Mouse (Mus musculus) neutrophil, adult 65 days (primary cell): ENCODE results near the gene Olfr441. TPM values are rescaled to one million over a fixed set of nuclear protein-coding genes. Genes with fewer than 3 reads are reported as not detected.

Experiments
- total RNA-seq: library from RNA; stranded (reverse); gene quantifications from 2 replicates; pipeline ENCODE4 v1.2.4, GENCODE M21; 2023

The Olfr441 gene
- not detected in 2 replicates for total RNA-seq

GRCm38 (mm10) chr6:43106069-43106468 is at the start of gene Olfr441:
Gene Olfr441 (plus strand): TSS chr6:43106369.

DNA sequence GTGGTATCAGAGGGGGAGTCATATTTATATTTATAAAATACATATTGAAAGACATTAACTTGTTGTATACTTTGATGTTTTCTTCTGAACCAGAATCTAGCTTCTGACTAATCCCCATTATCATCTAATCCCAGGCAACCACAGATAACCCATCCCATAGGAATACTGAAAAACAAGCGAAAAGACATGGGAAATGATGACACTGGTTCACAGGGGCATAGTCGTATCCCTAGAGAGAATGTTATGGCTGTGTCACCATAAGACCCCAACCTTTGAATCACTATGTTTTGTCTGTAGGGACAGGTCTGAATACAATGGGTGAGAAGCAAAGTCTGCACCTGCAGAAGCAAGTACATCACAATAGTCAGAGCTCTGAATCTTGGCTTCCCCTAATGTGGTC is 40.1 kb downstream of the Olfr441 start, which contains the start of gene Olfr237-ps1:
Gene Olfr237-ps1, plus strand, starts transcription at position 301 of the 400 bp plus-strand sequence.

GRCm38 (mm10) chr6:43162982-43163381 is 56.8 kb downstream of the Olfr441 start, which contains the start of gene Olfr437:
Gene Olfr437 (plus strand): TSS chr6:43163282.

Other genes starting within 250 kb of the Olfr441 start
- not detected in 2 replicates for gene Olfr448, start 215.9 kb upstream of the Olfr441 start, total RNA-seq
- not detected in 2 replicates for gene Olfr447, start 197.5 kb upstream of the Olfr441 start, total RNA-seq
- gene Olfr446, start 185.0 kb upstream of the Olfr441 start, total RNA-seq: not detected in 2 replicates
- not detected in 2 replicates for gene Olfr444, start 157.3 kb upstream of the Olfr441 start, total RNA-seq
- not detected in 2 replicates for gene Olfr237-ps1, start 40.2 kb downstream of the Olfr441 start, total RNA-seq
- gene Olfr437, start 56.9 kb downstream of the Olfr441 start, total RNA-seq: not detected in 2 replicates
- not detected in 2 replicates for gene Olfr13, start 65.8 kb downstream of the Olfr441 start, total RNA-seq
- gene Olfr435, start 90.8 kb downstream of the Olfr441 start, total RNA-seq: not detected in 2 replicates
- not detected in 2 replicates for gene Olfr434, start 106.7 kb downstream of the Olfr441 start, total RNA-seq
- gene Olfr47, start 125.2 kb downstream of the Olfr441 start, total RNA-seq: not detected in 2 replicates
- 0.60 and 0.88 TPM in 2 replicates for gene Arhgef5, start 159.2 kb downstream of the Olfr441 start, total RNA-seq
- gene Nobox, start 203.2 kb downstream of the Olfr441 start, total RNA-seq: not detected in 2 replicates